7 mouse cellular contexts compared by ENCODE assay signal in genomic region chr4:123663688-123663965, GRCm38 (mm10). TPM values are rescaled to one million over a fixed set of nuclear protein-coding genes. Genes with fewer than 3 reads are reported as not detected.
DNase-seq lines count a peak whose midpoint lies in the region; ATAC-seq and TF ChIP-seq lines count a peak whose summit lies in the region.

No protein-coding gene starts in this region.

- no peak overlapping the region for H3K27ac ChIP-seq in embryonic fibroblast, embryonic 13.5 days (ENCODE audit: insufficient read depth, low read length)
- H3K27ac ChIP-seq in kidney, embryonic 14.5 days (ENCODE audit: low read depth, low read length): peak overlapping the region; percentile 99

- H3K9me3 ChIP-seq in kidney, embryonic 14.5 days (ENCODE audit: control insufficient read depth, low read length): no peaks in the 10 kb centered on the region

- peak; percentile 41 for ATAC-seq in kidney, embryonic 14.5 days (ENCODE audit: low FRiP score, low TSS enrichment)

- H3K36me3 ChIP-seq in kidney, embryonic 14.5 days (ENCODE audit: control insufficient read depth, insufficient read depth, low read length): no peaks in the 10 kb centered on the region

- peak; percentile 23 for DNase-seq in urinary bladder, postnatal 25 days (ENCODE audit: low spot score)
- no peak for DNase-seq in urinary bladder, postnatal 10 days (ENCODE audit: low spot score)
- DNase-seq in lung, postnatal 36 days: peak; percentile 35
- no peak for DNase-seq in cerebellum, adult 18-20 months
- DNase-seq in c-Kit-positive CD71-positive TER-119-positive erythroid progenitor cells, embryonic 14.5 days (ENCODE audit: low spot score): no peak

- peaks cover 13% of the 10 kb centered on the region for H3K4me1 ChIP-seq in embryonic fibroblast, embryonic 13.5 days (ENCODE audit: control insufficient read depth, insufficient read depth, low read length)
- peaks cover 24% of the 10 kb centered on the region for H3K4me1 ChIP-seq in kidney, embryonic 14.5 days (ENCODE audit: control insufficient read depth, insufficient read depth, low read length)

- H3K4me3 ChIP-seq in embryonic fibroblast, embryonic 13.5 days (ENCODE audit: insufficient read depth, low read length): peak overlapping the region; percentile 75
- peak overlapping the region; percentile 93 for H3K4me3 ChIP-seq in kidney, embryonic 14.5 days (ENCODE audit: low read length)

- peak overlapping the region; percentile 73 for H3K4me2 ChIP-seq in kidney, embryonic 14.5 days (replicated peaks; ENCODE audit: low read depth, low read length)

- WGBS in kidney, embryonic 14.5 days: under 1% methylated on average over 12 of the region's 12 CpGs

- no peaks in the 10 kb centered on the region for H3K27me3 ChIP-seq in kidney, embryonic 14.5 days (ENCODE audit: control insufficient read depth, insufficient read depth, low read length)

- TF ChIP-seq CTCF in embryonic fibroblast, embryonic 13.5 days (IDR thresholded peaks at IDR 0.05; ENCODE audit: borderline replicate concordance, insufficient read depth, low read length): no peak

- no peak for TF ChIP-seq POLR2A in embryonic fibroblast, embryonic 13.5 days (IDR thresholded peaks at IDR 0.05; ENCODE audit: low read depth, low read length)

- H3K9ac ChIP-seq in kidney, embryonic 14.5 days (ENCODE audit: low read depth, low read length): peak overlapping the region; percentile 99

RNA-seq across cellular contexts. Expression of gene Macf1, which starts 20.5 kb away (rescaled TPM):
- polyA plus RNA-seq in embryonic fibroblast, embryonic 13.5 days (2011; ENCODE audit: insufficient read length, low read depth, missing spikeins): 250 and 271 TPM in 2 replicates
- 59.2 and 89.2 TPM in 2 replicates for polyA plus RNA-seq in kidney, embryonic 14.5 days (2014; fragmentation: Nextera tagmentation; extraction: Ambion mirVana)

RNA-seq across cellular contexts. Expression of gene Ndufs5, which starts 54.4 kb away (rescaled TPM):
- polyA plus RNA-seq in embryonic fibroblast, embryonic 13.5 days (2011; ENCODE audit: insufficient read length, low read depth, missing spikeins): 124 and 148 TPM in 2 replicates
- 321 and 417 TPM in 2 replicates for polyA plus RNA-seq in kidney, embryonic 14.5 days (2014; fragmentation: Nextera tagmentation; extraction: Ambion mirVana)

Comparison
In these comparisons a context has a peak if more than half of its experiments do, and no peak if none do; other contexts are left out.
1. DNase-seq: peak in urinary bladder, postnatal 25 days (single experiment) and lung, postnatal 36 days (single experiment); none in urinary bladder, postnatal 10 days (single experiment), cerebellum, adult 18-20 months (0 of 2) and c-Kit-positive CD71-positive TER-119-positive erythroid progenitor cells, embryonic 14.5 days (single experiment).